Mouse (Mus musculus): Measurements from ENCODE around the gene Rbpms2. TPM values are rescaled to one million over a fixed set of nuclear protein-coding genes. Genes with fewer than 3 reads are reported as not detected.

The Rbpms2 gene
- total RNA-seq, 2 experiments from 2014 or later = 2.2 to 3.2 TPM

- no peak overlapping the region; the same call in 1 of the 2 replicates for H3K4me3 ChIP-seq
- intact Hi-C loops (cut with DNase I) = no loop called here
- peak; percentile 72 for TF ChIP-seq CTCF (IDR thresholded peaks at IDR 0.05)
- no peak overlapping the region for H3K27ac ChIP-seq
- DNase-seq (ENCODE audit: extremely low spot score in 1 of 2, low spot score in 2 of 2) = peak in 1 of 2 experiments; percentile 39
Observed at GRCm38 (mm10) chr9:65598765-65599249, 30.6 kb upstream of the Rbpms2 start.

DNA sequence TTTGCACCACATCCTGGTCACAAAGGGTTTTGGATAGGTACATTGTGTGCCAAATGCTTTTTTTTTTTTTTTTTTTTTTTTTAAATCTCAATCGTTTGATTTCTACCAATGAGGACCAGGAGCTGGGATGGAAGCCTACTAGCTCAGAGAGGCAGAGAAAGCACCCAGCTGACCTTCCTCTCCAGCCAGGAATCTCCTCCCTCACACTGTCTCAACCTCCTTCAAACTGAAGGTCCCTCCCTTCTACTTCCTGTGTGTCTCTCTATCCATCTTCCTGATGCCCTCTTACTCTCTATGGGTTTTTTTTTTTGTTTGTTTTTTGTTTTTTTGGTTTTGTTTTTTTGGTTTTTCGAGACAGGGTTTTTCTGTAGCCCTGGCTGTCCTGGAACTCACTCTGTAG, 28.5 kb upstream of the Rbpms2 start:
- intact Hi-C loops (cut with DNase I) = loop anchor here (10.0 kb wide), 1 partner anchor 404 kb away; no protein-coding TSS in a partner anchor
- no peak for DNase-seq (ENCODE audit: extremely low spot score in 1 of 2, low spot score in 2 of 2)

GRCm38 (mm10) chr9:65603401-65604102, 25.9 kb upstream of the Rbpms2 start:
- peak; percentile 45 for TF ChIP-seq CTCF (IDR thresholded peaks at IDR 0.05)
- intact Hi-C loops (cut with DNase I) = loop anchor here (10.0 kb wide), 1 partner anchor 401 kb away; no protein-coding TSS in a partner anchor
- no peak for DNase-seq (ENCODE audit: extremely low spot score in 1 of 2, low spot score in 2 of 2)
- Histone ChIP-seq H3K27ac (no peak overlapping the region), H3K4me3 (no peak overlapping the region)

More for the DNA sequence above, 28.5 kb upstream of the Rbpms2 start:
- Histone ChIP-seq H3K27ac (no peak overlapping the region), H3K4me3 (no peak overlapping the region)
- TF ChIP-seq CTCF (IDR thresholded peaks at IDR 0.05) = no peak

DNA sequence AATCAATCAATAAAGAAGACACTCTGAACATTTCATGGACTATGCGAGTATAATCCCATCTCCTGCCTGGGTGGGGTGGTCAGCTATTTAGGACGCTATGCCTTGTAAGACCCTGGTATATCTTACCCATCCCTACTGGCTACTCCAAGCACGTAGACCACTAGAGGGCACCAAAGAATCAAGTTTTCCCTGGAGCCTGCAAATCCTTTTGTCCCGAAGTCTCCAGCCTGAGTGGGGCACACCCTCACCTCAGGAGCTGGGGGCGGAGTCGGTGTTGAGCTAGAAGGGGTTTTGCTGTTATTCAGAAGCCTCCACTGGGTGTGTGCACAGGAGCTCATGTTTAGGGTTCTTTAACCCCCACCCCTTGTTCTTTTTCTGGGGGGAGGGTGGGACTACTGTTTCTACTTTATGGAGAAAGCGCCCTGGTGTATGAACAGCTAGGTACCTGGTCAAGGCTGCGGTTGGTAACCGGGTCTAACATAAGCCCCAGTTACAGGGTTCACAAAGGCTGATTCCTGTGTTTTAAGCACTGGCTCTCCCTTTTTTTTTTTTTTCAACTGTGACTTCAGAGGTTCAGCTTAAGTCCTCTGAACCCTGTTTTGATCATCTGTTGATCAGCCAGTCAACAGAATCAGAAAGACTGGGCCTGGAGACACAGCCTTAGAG, 23.8 kb upstream of the Rbpms2 start:
- peak; percentile 43 to 47 for DNase-seq (ENCODE audit: extremely low spot score in 1 of 2, low spot score in 2 of 2)
- peak; percentile 79 for TF ChIP-seq CTCF (IDR thresholded peaks at IDR 0.05)
- Histone ChIP-seq H3K4me3 (no peak overlapping the region), H3K27ac (no peak overlapping the region)
- intact Hi-C loops (cut with DNase I) = loop anchor here (1.0 to 10.0 kb wide), 3 partner anchors 59 to 399 kb away; no protein-coding TSS in a partner anchor

DNA sequence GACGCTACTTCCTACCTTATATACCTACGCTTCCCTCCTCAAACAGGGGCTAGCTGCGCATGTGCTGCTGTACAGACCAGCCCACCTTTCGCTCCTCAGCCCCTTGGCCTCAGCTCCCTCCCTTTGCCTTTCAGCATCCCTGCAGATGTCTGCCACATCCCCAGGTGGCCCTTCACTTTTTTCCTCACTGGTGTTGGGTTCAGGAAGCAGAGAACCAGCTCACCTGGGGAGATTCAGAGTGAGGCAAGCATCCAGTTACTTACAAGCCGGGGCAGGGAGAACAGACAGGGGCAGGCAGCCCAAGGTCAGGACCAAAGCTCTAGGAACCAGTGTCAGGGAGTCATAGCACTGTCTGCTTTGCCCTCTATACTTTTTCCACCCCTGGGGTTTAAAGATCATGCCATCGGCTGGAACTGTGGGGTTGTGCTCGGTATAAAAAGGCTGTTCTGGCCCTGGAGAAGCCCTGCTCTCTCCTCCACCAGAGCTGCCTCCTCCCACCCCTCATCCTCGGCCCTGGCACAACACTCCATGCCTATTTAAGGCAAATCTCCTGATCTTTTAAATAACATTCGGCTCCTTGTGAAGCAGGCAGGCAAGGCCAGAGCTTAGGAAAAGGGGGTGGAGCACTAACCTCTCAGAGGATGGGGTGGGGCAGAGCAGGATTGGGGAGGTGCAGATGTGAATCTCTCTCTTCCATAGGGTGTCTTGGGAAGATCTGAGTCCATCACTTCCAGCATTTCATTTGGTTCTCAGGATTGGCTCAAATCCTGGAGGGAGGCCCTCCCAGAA, 22.9 kb upstream of the Rbpms2 start:
- DNase-seq (ENCODE audit: extremely low spot score in 1 of 2, low spot score in 2 of 2) = no peak
- TF ChIP-seq CTCF (IDR thresholded peaks at IDR 0.05) = no peak
- Histone ChIP-seq H3K4me3 (no peak overlapping the region), H3K27ac (no peak overlapping the region)
- intact Hi-C loops (cut with DNase I) = loop anchor here (5.0 to 10.0 kb wide), 2 partner anchors 246 to 398 kb away; no protein-coding TSS in a partner anchor

- H3K4me3 ChIP-seq = no peak overlapping the region
- no peak for TF ChIP-seq CTCF (IDR thresholded peaks at IDR 0.05)
- DNase-seq (ENCODE audit: extremely low spot score in 1 of 2, low spot score in 2 of 2) = no peak
- intact Hi-C loops (cut with DNase I) = loop anchor here (5.0 to 10.0 kb wide), 2 partner anchors 245 to 398 kb away; no protein-coding TSS in a partner anchor
- H3K27ac ChIP-seq = no peak overlapping the region
Observed at GRCm38 (mm10) chr9:65607120-65607519, 22.3 kb upstream of the Rbpms2 start.

DNA sequence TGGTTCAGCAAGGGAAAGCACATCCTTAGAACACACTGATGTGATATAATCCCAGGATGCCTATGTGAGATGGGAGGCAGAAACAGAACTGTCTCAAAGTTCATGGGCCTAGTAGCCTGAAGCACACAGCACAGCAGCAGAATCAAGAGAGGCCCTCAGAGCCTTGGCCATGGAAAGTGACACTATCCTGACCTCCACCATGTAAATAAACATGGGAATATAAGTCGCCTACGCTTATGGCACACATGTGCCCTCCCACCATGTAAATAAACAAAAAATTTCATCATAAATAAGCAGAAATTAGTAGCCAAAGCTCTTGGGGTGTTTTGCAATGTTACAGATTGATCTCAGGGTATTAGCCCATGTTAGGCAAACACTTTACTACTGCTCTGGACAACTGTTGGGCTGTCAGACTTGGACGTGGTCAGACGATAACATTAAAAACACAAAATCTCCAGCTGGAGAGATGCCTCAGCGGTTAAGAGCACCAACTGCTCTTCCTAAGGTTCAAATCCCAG, 17.4 kb upstream of the Rbpms2 start:
- no peak for TF ChIP-seq CTCF (IDR thresholded peaks at IDR 0.05)
- Histone ChIP-seq H3K4me3 (no peak overlapping the region), H3K27ac (no peak overlapping the region)
- DNase-seq (ENCODE audit: extremely low spot score in 1 of 2, low spot score in 2 of 2) = no peak
- intact Hi-C loops (cut with DNase I) = no loop called here

DNA sequence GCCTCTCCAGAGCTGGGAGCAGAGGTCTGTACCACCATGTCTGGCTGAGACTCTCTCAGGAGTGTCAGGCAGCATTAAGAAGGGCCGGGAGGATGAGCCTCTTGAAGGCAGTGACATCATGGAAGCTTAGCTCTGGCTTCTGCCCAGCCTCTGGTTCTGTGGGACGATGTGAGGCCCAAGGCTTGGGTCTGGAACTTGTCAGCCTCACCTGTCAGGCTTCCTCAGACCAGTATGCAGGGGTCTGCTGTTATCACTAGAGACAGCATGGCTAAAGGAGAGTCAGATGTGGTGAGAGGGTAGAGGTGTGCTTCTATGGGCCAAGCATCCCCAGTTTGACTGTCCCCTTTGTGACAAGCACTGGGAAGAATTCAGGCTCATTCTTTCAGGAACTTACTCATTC, 16.4 kb upstream of the Rbpms2 start:
- no peak overlapping the region for H3K27ac ChIP-seq
- no peak overlapping the region for H3K4me3 ChIP-seq
- DNase-seq (ENCODE audit: extremely low spot score in 1 of 2, low spot score in 2 of 2) = no peak
- intact Hi-C loops (cut with DNase I) = no loop called here
- no peak for TF ChIP-seq CTCF (IDR thresholded peaks at IDR 0.05)

DNA sequence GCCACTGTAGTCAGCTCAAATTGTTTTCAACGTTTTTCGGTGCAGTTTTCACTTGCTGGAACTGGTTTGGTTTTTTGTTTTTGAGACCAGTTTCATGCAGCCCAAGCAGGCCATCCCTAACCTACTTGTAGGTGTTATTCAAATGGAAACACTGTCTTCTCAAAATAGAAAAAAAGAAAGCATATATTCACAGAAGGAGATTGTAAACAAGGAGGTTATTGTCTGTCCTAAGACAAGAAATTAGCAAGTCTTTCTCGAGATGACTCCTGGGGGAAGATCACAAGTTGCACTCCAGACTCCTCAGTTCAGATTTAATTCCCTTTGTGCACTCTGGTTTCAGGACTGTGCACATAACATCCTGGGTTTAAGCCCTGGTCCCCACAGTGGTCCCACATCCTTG, 10.1 kb upstream of the Rbpms2 start:
- no peak overlapping the region for H3K27ac ChIP-seq
- intact Hi-C loops (cut with DNase I) = no loop called here
- TF ChIP-seq CTCF (IDR thresholded peaks at IDR 0.05) = no peak
- no peak for DNase-seq (ENCODE audit: extremely low spot score in 1 of 2, low spot score in 2 of 2)
- H3K4me3 ChIP-seq = no peak overlapping the region

- no peak for DNase-seq (ENCODE audit: extremely low spot score in 1 of 2, low spot score in 2 of 2)
- H3K4me3 ChIP-seq = no peak overlapping the region
- no peak overlapping the region for H3K27ac ChIP-seq
- intact Hi-C loops (cut with DNase I) = no loop called here
- no peak for TF ChIP-seq CTCF (IDR thresholded peaks at IDR 0.05)
Observed at GRCm38 (mm10) chr9:65621196-65621595, 8.3 kb upstream of the Rbpms2 start.

DNA sequence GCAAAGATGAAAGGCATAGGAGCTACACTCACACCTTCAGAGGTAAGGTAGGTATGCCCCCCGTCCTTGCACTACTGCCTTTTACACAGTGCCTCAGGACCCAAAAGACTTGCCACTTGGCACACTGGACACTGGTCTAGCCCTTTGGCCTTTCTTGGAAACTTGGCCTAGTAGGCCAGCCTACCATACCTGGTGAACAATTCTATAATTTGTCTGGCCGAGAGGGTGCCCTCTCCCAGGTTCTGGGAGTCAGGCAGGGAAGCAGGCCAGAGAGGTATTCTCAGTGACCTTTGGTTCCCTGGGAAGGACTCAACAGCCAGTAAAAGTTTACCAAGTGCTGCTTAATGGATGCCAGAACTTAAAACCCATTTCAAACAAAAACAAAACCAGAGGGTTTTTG, 7.8 kb upstream of the Rbpms2 start:
- TF ChIP-seq CTCF (IDR thresholded peaks at IDR 0.05) = no peak
- Histone ChIP-seq H3K27ac (no peak overlapping the region), H3K4me3 (no peak overlapping the region)
- intact Hi-C loops (cut with DNase I) = no loop called here
- DNase-seq (ENCODE audit: extremely low spot score in 1 of 2, low spot score in 2 of 2) = no peak

Measured in left cerebral cortex, adult 2 months (tissue).